Mouse (Mus musculus): ENCODE data around the gene Pnlip. TPM values are rescaled to one million over a fixed set of nuclear protein-coding genes. Genes with fewer than 3 reads are reported as not detected.

Pnlip gene
- total and polyA plus RNA-seq, 2 experiments from 2014 or later, result 0.84 to 2.1 TPM

DNA sequence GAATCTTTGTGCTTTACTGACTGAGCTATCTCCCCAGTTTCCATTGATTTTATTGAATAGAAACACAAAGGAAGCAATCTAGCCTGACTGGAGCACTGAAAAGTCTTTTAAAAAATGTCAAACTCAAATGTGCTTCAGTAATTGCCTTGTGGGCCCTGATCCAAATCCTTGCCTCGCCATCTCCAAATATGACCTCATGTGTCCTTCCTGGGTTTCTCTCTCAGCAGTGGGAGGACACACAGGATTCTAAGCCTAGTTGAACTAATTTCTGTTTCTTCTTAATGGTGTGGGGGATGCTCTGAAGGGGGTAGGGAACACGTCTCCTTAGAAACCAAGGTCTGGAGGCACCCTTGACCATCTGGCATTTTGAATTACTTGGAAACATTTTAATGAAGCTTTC is 22.3 kb downstream of the Pnlip start:
- H3K27ac ChIP-seq (ENCODE audit: low read depth, low read length), result no peak overlapping the region
- H3K4me3 ChIP-seq (ENCODE audit: low read depth, low read length), result no peak overlapping the region
- H3K4me1 ChIP-seq (ENCODE audit: insufficient read depth), result no peaks in the 10 kb centered on the region
- no peaks in the 10 kb centered on the region for H3K36me3 ChIP-seq (ENCODE audit: insufficient read depth)
- WGBS, result 15% methylated on average over 2 of the region's 2 CpGs
- DNase-seq, result peak; percentile 24
- H3K27me3 ChIP-seq (ENCODE audit: insufficient read depth, low read length), result no peaks in the 10 kb centered on the region
- ATAC-seq, result no peak
- TF ChIP-seq CTCF (IDR thresholded peaks at IDR 0.05; ENCODE audit: low read depth), result no peak
- H3K4me2 ChIP-seq (ENCODE audit: low read depth), result no peak overlapping the region
- no peaks in the 10 kb centered on the region for H3K9me3 ChIP-seq (ENCODE audit: low read length)
- H3K9ac ChIP-seq, result no peak overlapping the region

DNA sequence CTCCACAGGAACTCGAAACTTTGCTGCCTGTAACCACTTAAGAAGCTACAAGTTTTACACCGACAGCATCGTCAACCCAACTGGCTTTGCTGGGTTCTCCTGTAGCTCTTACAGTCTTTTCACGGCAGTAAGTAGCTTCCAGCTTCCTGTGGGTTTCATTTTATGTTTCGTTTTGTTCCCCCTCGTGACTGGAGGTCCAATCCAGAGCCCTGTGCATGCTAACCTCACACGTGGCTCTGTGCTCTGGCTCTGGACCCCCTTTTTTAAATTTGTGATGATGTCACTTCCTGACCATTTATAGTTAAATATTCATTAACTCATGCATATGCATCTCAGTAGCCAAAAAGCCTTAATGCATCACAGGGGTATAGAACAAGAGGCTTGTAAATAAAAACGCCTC is 24.8 kb downstream of the Pnlip start:
- 62% methylated on average over 8 of the region's 8 CpGs for WGBS
- Histone ChIP-seq H3K4me2 (ENCODE audit: low read depth) (no peak overlapping the region), H3K9me3 (ENCODE audit: low read length) (no peaks in the 10 kb centered on the region), H3K27ac (ENCODE audit: low read depth, low read length) (no peak overlapping the region), H3K4me3 (ENCODE audit: low read depth, low read length) (no peak overlapping the region), H3K27me3 (ENCODE audit: insufficient read depth, low read length) (no peaks in the 10 kb centered on the region), H3K9ac (no peak overlapping the region), H3K36me3 (ENCODE audit: insufficient read depth) (no peaks in the 10 kb centered on the region), H3K4me1 (ENCODE audit: insufficient read depth) (no peaks in the 10 kb centered on the region)
- ATAC-seq (no peak), DNase-seq (no peak)
- TF ChIP-seq CTCF (IDR thresholded peaks at IDR 0.05; ENCODE audit: low read depth), result no peak

- no peak for TF ChIP-seq CTCF (IDR thresholded peaks at IDR 0.05; ENCODE audit: low read depth)
- DNase-seq (no peak), ATAC-seq (no peak)
- Histone ChIP-seq H3K4me2 (ENCODE audit: low read depth) (no peak overlapping the region), H3K4me3 (ENCODE audit: low read depth, low read length) (no peak overlapping the region), H3K27me3 (ENCODE audit: insufficient read depth, low read length) (no peaks in the 10 kb centered on the region), H3K9ac (no peak overlapping the region), H3K9me3 (ENCODE audit: low read length) (no peaks in the 10 kb centered on the region), H3K36me3 (ENCODE audit: insufficient read depth) (no peaks in the 10 kb centered on the region), H3K27ac (ENCODE audit: low read depth, low read length) (no peak overlapping the region), H3K4me1 (ENCODE audit: insufficient read depth) (no peaks in the 10 kb centered on the region)
- WGBS, result 89% methylated on average over 1 of the region's 1 CpGs
These were observed 36.6 kb downstream of the Pnlip start for GRCm38 (mm10) chr19:58688933-58689332.

DNA sequence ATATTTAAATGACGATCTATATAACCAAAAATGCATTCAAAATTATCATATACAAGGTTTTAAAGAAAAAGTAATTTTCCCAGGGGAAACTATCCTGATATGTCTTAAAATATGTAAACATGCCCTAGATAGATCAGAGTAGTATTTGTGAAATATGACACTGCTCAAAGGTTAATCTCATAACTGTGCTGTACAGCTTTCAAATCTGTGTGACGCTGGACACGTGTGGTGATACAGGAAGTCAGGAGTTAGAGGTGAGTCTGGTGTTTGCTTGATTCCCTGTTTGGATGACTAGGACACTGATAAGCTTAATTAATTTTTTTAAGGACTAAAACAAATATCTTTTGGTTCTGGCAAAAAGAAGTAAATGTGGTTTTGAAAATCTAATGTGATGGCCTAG is 43.0 kb downstream of the Pnlip start:
- Histone ChIP-seq H3K4me3 (ENCODE audit: low read depth, low read length) (no peak overlapping the region), H3K36me3 (ENCODE audit: insufficient read depth) (no peaks in the 10 kb centered on the region), H3K4me2 (ENCODE audit: low read depth) (no peak overlapping the region), H3K27me3 (ENCODE audit: insufficient read depth, low read length) (no peaks in the 10 kb centered on the region), H3K9ac (no peak overlapping the region), H3K9me3 (ENCODE audit: low read length) (no peaks in the 10 kb centered on the region), H3K4me1 (ENCODE audit: insufficient read depth) (no peaks in the 10 kb centered on the region), H3K27ac (ENCODE audit: low read depth, low read length) (no peak overlapping the region)
- no peak for TF ChIP-seq CTCF (IDR thresholded peaks at IDR 0.05; ENCODE audit: low read depth)
- no peak for ATAC-seq
- no peak for DNase-seq
- WGBS, result 87% methylated on average over 3 of the region's 3 CpGs

- Histone ChIP-seq H3K4me2 (ENCODE audit: low read depth) (no peak overlapping the region), H3K27ac (ENCODE audit: low read depth, low read length) (no peak overlapping the region), H3K4me1 (ENCODE audit: insufficient read depth) (no peaks in the 10 kb centered on the region), H3K9me3 (ENCODE audit: low read length) (no peaks in the 10 kb centered on the region), H3K27me3 (ENCODE audit: insufficient read depth, low read length) (no peaks in the 10 kb centered on the region), H3K36me3 (ENCODE audit: insufficient read depth) (no peaks in the 10 kb centered on the region), H3K9ac (no peak overlapping the region), H3K4me3 (ENCODE audit: low read depth, low read length) (no peak overlapping the region)
- 84% methylated on average over 2 of the region's 2 CpGs for WGBS
- no peak for ATAC-seq
- no peak for TF ChIP-seq CTCF (IDR thresholded peaks at IDR 0.05; ENCODE audit: low read depth)
- DNase-seq, result no peak
These were observed 43.9 kb downstream of the Pnlip start for GRCm38 (mm10) chr19:58696235-58696634.

DNA sequence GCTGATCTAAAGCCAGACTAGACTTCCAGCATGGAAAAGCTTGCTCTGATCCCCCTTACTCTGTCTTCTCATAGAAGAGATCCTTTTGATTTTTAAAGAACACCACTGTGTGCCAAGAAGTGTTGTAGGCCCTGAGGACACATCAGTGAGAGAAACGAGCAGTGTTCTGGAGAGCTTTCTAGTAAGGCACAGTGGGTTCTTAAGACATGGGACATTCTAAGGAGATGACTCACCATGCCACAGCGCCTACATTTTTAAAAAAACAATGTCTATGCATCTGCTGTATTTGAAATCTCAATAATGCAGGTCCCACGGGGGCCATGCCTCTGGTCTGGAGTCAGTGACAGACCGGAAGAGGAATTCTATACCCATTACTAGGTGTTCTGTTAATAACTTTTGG is 52.3 kb downstream of the Pnlip start:
- no peaks in the 10 kb centered on the region for H3K27me3 ChIP-seq (ENCODE audit: insufficient read depth, low read length)
- H3K27ac ChIP-seq (ENCODE audit: low read depth, low read length), result no peak overlapping the region
- H3K9ac ChIP-seq, result no peak overlapping the region
- DNase-seq (no peak), ATAC-seq (no peak)
- 83% methylated on average over 4 of the region's 4 CpGs for WGBS
- H3K4me2 ChIP-seq (ENCODE audit: low read depth), result no peak overlapping the region
- H3K9me3 ChIP-seq (ENCODE audit: low read length), result no peaks in the 10 kb centered on the region
- no peak for TF ChIP-seq CTCF (IDR thresholded peaks at IDR 0.05; ENCODE audit: low read depth)
- H3K4me3 ChIP-seq (ENCODE audit: low read depth, low read length), result no peak overlapping the region
- H3K4me1 ChIP-seq (ENCODE audit: insufficient read depth), result no peaks in the 10 kb centered on the region
- H3K36me3 ChIP-seq (ENCODE audit: insufficient read depth), result no peaks in the 10 kb centered on the region

- no peaks in the 10 kb centered on the region for H3K9me3 ChIP-seq (ENCODE audit: low read length)
- no peak for TF ChIP-seq CTCF (IDR thresholded peaks at IDR 0.05; ENCODE audit: low read depth)
- H3K4me3 ChIP-seq (ENCODE audit: low read depth, low read length), result no peak overlapping the region
- H3K4me1 ChIP-seq (ENCODE audit: insufficient read depth), result no peaks in the 10 kb centered on the region
- no peaks in the 10 kb centered on the region for H3K27me3 ChIP-seq (ENCODE audit: insufficient read depth, low read length)
- no peak overlapping the region for H3K9ac ChIP-seq
- ATAC-seq, result no peak
- WGBS, result 67% methylated on average over 3 of the region's 3 CpGs
- DNase-seq, result no peak
- H3K4me2 ChIP-seq (ENCODE audit: low read depth), result no peak overlapping the region
- no peaks in the 10 kb centered on the region for H3K36me3 ChIP-seq (ENCODE audit: insufficient read depth)
- no peak overlapping the region for H3K27ac ChIP-seq (ENCODE audit: low read depth, low read length)
These were observed 56.3 kb downstream of the Pnlip start for GRCm38 (mm10) chr19:58708611-58709010.

DNA sequence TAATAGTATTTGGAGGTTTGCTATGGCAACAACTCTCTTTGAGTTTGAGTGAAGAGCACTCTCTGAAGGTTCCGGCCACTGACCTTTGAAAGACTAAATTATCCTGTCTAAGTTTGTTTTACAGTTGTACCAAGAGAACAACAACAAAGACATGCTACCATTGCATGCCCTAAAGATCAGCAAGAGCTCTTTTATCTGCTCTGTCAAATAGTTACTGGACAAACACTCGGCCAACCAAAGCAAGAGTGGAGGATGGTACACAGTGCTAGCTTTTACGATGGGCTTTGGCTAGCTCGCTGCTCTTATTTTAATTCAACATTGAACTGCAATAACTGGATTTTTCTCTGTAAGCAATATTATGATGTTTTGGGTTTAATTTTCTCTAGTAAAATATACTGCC is 65.6 kb downstream of the Pnlip start:
- no peak for DNase-seq
- 88% methylated on average over 4 of the region's 4 CpGs for WGBS
- no peaks in the 10 kb centered on the region for H3K36me3 ChIP-seq (ENCODE audit: insufficient read depth)
- H3K4me1 ChIP-seq (ENCODE audit: insufficient read depth), result no peaks in the 10 kb centered on the region
- no peak overlapping the region for H3K9ac ChIP-seq
- TF ChIP-seq CTCF (IDR thresholded peaks at IDR 0.05; ENCODE audit: low read depth), result no peak
- H3K4me3 ChIP-seq (ENCODE audit: low read depth, low read length), result no peak overlapping the region
- H3K4me2 ChIP-seq (ENCODE audit: low read depth), result no peak overlapping the region
- no peaks in the 10 kb centered on the region for H3K9me3 ChIP-seq (ENCODE audit: low read length)
- no peaks in the 10 kb centered on the region for H3K27me3 ChIP-seq (ENCODE audit: insufficient read depth, low read length)
- no peak overlapping the region for H3K27ac ChIP-seq (ENCODE audit: low read depth, low read length)
- ATAC-seq, result no peak

All from forebrain, postnatal 0 days (tissue).